Mouse (Mus musculus) heart, embryonic 15.5 days (tissue): Measurements from ENCODE around the gene Fopnl. TPM values are rescaled to one million over a fixed set of nuclear protein-coding genes. Genes with fewer than 3 reads are reported as not detected.
A peak's percentile ranks its signal among the peaks of the same experiment; 100 is the strongest.

ENCODE experiments used
- ATAC-seq: fragments of 200-750 bp; cut with Nextera tagmentation; replicated peaks from 2 replicates; pipeline ENCODE4 v1.8.0; 2017; ENCODE audit warnings: low read depth, moderate TSS enrichment; ENCODE audit not compliant: insufficient number of reproducible peaks, insufficient read depth, low FRiP score
- H3K27ac ChIP-seq: fragments of 300-500 bp; sonication (generic); 2 replicates; pipeline ENCODE4 v1.5.1; 2015; ENCODE audit warnings: mild to moderate bottlenecking, inconsistent platforms
- H3K27me3 ChIP-seq: fragments of 300-500 bp; sonication (generic); 2 replicates; pipeline ENCODE4 v1.6.1; 2015; ENCODE audit warnings: inconsistent platforms
- H3K36me3 ChIP-seq: fragments of 300-500 bp; sonication (generic); 2 replicates; pipeline ENCODE4 v1.6.1; 2015; ENCODE audit warnings: mild to moderate bottlenecking, inconsistent platforms
- H3K4me1 ChIP-seq: fragments of 300-500 bp; sonication (generic); replicated peaks from 2 replicates; pipeline ENCODE4 v1.6.1; 2015; ENCODE audit warnings: inconsistent platforms
- H3K4me2 ChIP-seq: fragments of 300-500 bp; sonication (generic); 2 replicates; pipeline ENCODE4 v1.6.1; 2015; ENCODE audit warnings: inconsistent platforms, mild to moderate bottlenecking, moderate library complexity
- H3K4me3 ChIP-seq: fragments of 300-500 bp; sonication (generic); 2 replicates; pipeline ENCODE4 v1.5.1; 2015; ENCODE audit warnings: mild to moderate bottlenecking, inconsistent platforms
- H3K9ac ChIP-seq: fragments of 300-500 bp; sonication (generic); 2 replicates; pipeline ENCODE4 v1.6.1; 2015; ENCODE audit warnings: mild to moderate bottlenecking, inconsistent platforms
- H3K9me3 ChIP-seq: fragments of 300-500 bp; sonication (generic); replicated peaks from 2 replicates; pipeline ENCODE4 v1.6.1; 2016; ENCODE audit warnings: inconsistent platforms
- WGBS: fragments of 180-500 bp; shearing (Covaris S2); methylation state at CpG from one replicate; pipeline ENCODE4 v1.1.7; 2015; ENCODE audit warnings: mixed read lengths; 5-methylcytosine and 5-hydroxymethylcytosine counted together
- polyA plus RNA-seq: library from polyadenylated mRNA; unstranded; fragments of >200 nt; fragmentation: Nextera tagmentation; extraction: Ambion mirVana; gene quantifications from 2 replicates; pipeline ENCODE4 v1.2.1, GENCODE M21; 2015

Gene Fopnl
- 107 and 113 TPM in 2 replicates for polyA plus RNA-seq

DNA sequence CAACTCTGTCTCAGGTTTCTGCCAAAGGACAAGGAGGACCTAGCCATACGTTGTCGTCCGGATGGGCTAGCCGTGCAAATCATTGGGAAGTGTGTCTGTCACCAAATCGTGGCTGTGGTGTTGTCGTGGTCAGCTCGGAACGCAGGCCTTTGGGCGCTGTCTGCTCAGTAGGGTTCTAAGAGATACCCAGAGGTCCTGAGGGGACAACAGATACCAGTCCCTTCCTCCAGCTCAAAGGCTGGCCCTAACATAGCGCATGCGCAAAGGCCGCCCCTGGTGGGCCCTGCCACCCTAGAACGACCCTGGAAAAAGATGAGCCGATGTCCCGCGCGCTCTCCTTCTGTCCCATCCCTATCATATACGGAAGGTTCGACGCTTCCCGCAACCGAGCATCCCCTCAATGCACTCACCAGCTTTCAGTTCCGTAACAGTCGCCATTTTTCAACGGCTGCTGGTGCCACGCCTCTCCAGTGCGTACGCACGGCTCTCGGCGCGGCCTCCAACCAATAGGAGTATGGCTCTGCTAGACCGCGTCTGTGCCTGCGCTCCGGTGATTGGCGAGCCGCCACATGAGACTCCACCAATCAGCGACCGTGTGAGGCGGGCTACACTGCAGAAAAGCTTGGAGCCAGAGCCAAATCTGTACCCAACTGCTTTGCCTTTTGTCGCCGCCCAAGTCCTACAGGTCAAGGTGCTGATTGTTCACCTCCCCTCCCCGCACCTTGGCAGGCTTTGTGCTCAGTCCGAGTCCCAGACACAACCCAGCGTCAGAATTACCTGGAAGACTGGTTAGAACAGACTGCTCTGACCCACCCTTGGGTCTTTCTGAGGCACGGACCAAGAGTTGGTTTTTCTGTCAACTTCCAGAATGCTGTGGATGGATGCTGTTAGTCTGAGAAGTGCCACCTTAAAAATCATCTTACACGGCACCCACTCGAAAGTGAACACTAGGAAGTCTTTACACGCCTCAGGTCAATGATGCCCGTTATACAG is at the start of gene Fopnl:
Fopnl (minus strand) TSS at position 522 of the 993 bp plus-strand sequence.
- Histone ChIP-seq H3K4me2 (peak within 1 kb of the TSS; percentile 91), H3K9me3 (no peaks in the 10 kb centered on the region), H3K9ac (peak within 1 kb of the TSS; percentile 78), H3K36me3 (peaks cover 9% of the 10 kb centered on the region), H3K27me3 (peaks cover 4% of the 10 kb centered on the region; the same call in 1 of the 2 replicates), H3K27ac (peak within 1 kb of the TSS; percentile 83), H3K4me3 (peak within 1 kb of the TSS; percentile 88), H3K4me1 (peaks cover 14% of the 10 kb centered on the region)
- WGBS: 4% methylated on average over 51 of the region's 51 CpGs
- ATAC-seq: peak; percentile 100

DNA sequence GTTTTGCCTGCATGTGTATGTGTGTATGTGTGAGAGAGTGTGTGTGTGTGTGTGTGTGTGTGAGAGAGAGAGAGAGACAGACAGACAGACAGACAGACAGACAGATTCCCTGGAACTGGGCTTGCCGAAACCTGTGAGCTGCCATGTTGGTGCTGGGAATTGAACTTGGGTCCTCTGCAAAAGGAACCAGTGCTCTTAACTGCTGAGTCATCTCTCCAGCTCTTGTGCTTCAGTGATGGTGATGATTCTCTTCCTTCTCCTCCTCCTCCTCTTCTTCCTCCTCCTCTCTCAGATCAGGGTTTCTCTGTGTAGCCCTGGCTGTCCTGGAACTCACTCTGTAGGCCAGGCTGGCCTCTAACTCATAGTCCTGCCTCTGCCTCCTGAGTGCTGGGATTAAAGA is 48.8 kb upstream of the Fopnl start:
- Histone ChIP-seq H3K4me1 (peaks cover 3% of the 10 kb centered on the region), H3K9me3 (no peaks in the 10 kb centered on the region), H3K9ac (no peak overlapping the region), H3K4me2 (no peak overlapping the region), H3K27me3 (peaks cover 18% of the 10 kb centered on the region), H3K36me3 (no peaks in the 10 kb centered on the region), H3K27ac (no peak overlapping the region), H3K4me3 (no peak overlapping the region)
- ATAC-seq: no peak
- WGBS: 88% methylated on average over 1 of the region's 1 CpGs

DNA sequence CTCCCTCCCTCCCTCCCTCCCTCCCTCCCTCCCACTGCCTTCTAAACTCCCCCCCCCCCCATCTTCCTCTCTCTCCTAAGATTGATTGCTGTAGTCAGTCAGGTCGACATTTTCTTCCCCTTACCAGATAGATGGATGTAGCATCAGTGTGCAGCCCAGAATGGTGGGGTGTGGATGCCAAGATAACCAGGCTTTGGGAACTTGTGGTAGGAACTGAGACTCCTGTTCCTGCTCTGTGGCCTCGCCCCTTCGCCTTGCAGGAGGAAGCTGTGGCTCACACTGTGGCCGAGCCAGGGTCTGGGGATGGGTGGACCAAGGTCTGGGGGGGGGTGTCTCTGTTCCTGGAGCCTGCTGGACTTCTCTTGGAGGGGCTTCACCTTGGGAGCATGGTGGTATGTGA is 48.3 kb upstream of the Fopnl start:
- Histone ChIP-seq H3K27me3 (peaks cover 19% of the 10 kb centered on the region), H3K36me3 (no peaks in the 10 kb centered on the region), H3K4me2 (no peak overlapping the region), H3K27ac (no peak overlapping the region), H3K4me1 (peaks cover 6% of the 10 kb centered on the region), H3K9ac (no peak overlapping the region), H3K4me3 (no peak overlapping the region), H3K9me3 (no peaks in the 10 kb centered on the region)
- ATAC-seq: no peak
- WGBS: 69% methylated on average over 4 of the region's 4 CpGs

DNA sequence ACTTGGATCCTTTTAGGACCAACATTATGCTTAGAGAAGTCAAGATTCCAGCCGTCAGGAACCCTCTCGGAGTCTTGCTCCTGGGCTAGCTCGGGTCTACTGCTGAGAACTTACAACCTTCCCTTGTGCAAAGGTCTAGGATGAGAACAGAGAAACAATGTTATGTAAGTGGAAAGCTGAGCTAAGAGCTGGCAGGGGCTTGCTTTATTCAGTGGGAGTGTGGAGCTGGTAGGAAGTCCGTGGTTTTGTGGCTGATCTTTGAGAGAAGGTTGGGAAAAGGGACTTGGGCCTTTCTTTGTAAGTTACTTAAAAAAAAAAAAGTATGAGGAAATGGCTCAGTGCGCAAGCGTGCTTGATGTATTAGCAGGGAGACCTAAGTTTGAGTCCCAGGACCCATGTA is 46.9 kb upstream of the Fopnl start:
- H3K4me1 ChIP-seq: peaks cover 6% of the 10 kb centered on the region
- H3K9ac ChIP-seq: no peak overlapping the region
- H3K36me3 ChIP-seq: no peaks in the 10 kb centered on the region
- no peak overlapping the region for H3K4me3 ChIP-seq
- ATAC-seq: no peak
- WGBS: 85% methylated on average over 6 of the region's 6 CpGs
- H3K27me3 ChIP-seq: peaks cover 25% of the 10 kb centered on the region
- H3K9me3 ChIP-seq: no peaks in the 10 kb centered on the region
- no peak overlapping the region for H3K4me2 ChIP-seq
- H3K27ac ChIP-seq: no peak overlapping the region

DNA sequence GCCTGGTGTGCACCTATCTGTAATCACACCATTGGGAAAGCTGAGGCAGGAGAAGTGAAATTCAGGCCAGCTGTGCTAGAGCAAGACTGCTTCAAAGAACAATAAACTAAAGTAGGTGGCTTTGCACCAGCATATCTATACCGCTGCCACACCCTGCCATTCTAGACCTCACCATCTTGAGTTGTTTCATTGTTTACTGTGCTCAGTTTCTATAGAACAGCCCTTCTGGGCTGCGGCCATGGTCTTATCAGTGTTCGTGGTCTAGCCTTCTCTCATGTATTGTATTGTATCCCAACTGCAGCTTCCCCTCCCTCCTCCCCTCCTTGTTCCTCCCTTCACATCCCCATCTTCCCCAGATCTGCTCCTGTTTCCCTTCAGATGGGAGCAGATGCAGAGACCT is 46.3 kb upstream of the Fopnl start:
- 81% methylated on average over 3 of the region's 3 CpGs for WGBS
- no peak overlapping the region for H3K27ac ChIP-seq
- H3K9me3 ChIP-seq: no peaks in the 10 kb centered on the region
- peaks cover 6% of the 10 kb centered on the region for H3K4me1 ChIP-seq
- no peak overlapping the region for H3K9ac ChIP-seq
- ATAC-seq: no peak
- peaks cover 25% of the 10 kb centered on the region for H3K27me3 ChIP-seq
- H3K4me2 ChIP-seq: no peak overlapping the region
- no peaks in the 10 kb centered on the region for H3K36me3 ChIP-seq
- no peak overlapping the region for H3K4me3 ChIP-seq

DNA sequence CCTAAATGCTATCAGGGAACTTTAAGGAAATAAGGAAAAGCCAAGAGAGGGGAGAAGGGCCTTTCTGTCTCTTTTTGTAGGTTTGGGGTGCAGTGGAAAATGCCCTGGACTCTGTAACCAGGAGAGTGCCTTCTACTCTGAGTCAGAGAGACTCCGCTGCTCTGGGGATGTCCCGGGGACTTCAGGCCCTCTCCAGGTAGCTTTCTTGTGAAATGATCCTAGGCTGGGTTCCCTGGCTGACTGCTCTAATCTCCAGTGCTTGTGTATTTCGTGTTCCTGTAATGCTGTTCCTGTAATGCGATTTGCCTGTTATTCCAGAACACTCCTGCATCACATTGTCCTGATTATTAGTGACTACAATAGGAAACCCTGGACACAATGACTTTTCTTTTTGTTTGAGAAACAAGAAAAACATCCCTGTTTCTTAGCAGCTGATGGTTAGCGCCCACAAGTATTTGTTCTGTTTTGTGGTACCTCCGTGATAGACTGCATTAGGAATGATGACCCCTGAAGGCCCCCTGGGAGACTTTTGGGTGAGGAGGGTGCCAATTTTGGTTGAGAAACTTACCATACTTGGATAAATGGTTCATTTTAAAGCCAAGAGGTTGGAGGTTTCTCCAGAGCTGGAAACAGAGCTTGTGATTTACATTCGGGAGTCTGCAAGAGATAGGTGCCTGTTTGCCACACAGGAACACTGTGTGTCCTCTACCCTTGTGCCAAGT is 45.1 kb upstream of the Fopnl start:
- no peak for ATAC-seq
- H3K9me3 ChIP-seq: no peaks in the 10 kb centered on the region
- H3K27ac ChIP-seq: no peak overlapping the region
- peak overlapping the region; percentile 95 for H3K4me2 ChIP-seq
- peak overlapping the region; percentile 70 for H3K9ac ChIP-seq
- H3K36me3 ChIP-seq: no peaks in the 10 kb centered on the region
- peaks cover 25% of the 10 kb centered on the region for H3K27me3 ChIP-seq
- H3K4me1 ChIP-seq: peaks cover 6% of the 10 kb centered on the region
- WGBS: 33% methylated on average over 7 of the region's 7 CpGs
- H3K4me3 ChIP-seq: peak overlapping the region; percentile 66

DNA sequence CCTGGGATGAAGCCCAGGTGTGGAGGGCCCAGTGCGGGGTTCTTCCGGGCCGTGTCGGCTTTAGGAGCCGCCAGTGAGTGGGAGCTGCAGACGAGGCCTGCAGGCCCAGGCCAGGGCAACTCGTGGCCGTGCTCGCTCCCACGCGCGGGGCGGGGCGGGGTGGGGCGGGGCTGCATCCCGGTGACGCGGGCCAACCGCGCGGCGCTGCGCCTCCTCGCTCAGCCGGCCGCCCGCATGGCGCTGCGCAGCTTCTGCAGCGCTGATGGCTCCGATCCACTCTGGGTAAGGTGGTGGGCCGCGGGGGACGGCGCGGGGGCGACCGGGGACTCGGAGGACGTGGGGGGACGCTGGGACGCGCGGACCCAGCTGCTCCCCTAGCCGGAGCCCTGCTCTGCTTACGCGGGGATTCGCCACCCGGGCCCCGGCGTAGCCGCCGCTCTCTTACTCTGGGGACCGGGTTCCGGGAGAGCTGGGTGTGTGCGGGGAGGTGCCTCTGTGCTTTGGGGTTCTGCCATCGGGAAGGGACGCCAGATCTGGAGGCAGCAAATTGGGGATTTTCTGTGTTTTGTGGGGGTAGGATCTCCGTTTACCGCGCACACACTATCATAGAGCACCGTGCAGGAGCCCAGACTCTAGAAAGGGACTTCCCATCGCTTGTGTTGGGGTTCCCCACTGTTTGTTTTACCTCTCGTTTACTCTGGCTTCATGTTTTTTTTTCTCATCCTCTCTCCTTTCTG is 44.3 kb upstream of the Fopnl start, which contains the start of gene Abcc1:
Abcc1 (plus strand) TSS at position 197 of the 737 bp plus-strand sequence.
- peak; percentile 90 for ATAC-seq
- Histone ChIP-seq H3K27me3 (peaks cover 25% of the 10 kb centered on the region), H3K36me3 (no peaks in the 10 kb centered on the region), H3K9ac (peak within 1 kb of the TSS; percentile 70), H3K4me3 (peak within 1 kb of the TSS; percentile 66), H3K27ac (peak within 1 kb of the TSS; percentile 42; the same call in 1 of the 2 replicates), H3K9me3 (no peaks in the 10 kb centered on the region), H3K4me2 (peak within 1 kb of the TSS; percentile 95), H3K4me1 (peaks cover 6% of the 10 kb centered on the region)
- under 1% methylated on average over 63 of the region's 64 CpGs for WGBS

DNA sequence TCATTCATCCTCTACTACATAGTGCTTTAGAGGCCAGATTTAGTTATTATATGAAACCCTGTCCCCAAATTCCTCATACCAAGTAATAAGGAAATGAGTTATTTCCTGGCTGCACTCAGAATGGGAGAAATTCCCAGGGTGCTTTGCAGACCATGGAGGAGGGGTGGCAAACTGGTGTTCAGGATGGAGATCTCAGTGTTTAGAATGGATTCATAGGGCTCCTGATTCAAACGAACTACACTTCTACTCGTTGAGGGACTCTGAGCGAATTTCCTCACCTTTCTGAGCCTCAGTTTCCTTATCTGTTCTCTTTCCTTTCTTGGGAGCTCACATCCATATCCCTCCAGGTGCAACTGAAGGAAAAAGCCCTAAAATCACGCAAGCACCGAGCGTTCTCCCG is 43.7 kb upstream of the Fopnl start:
- WGBS: 4% methylated on average over 7 of the region's 7 CpGs
- peaks cover 6% of the 10 kb centered on the region for H3K4me1 ChIP-seq
- peaks cover 25% of the 10 kb centered on the region for H3K27me3 ChIP-seq
- no peaks in the 10 kb centered on the region for H3K9me3 ChIP-seq
- H3K4me3 ChIP-seq: peak overlapping the region; percentile 66
- no peaks in the 10 kb centered on the region for H3K36me3 ChIP-seq
- peak overlapping the region; percentile 70 for H3K9ac ChIP-seq
- no peak for ATAC-seq
- peak overlapping the region; percentile 42; the same call in 1 of the 2 replicates for H3K27ac ChIP-seq
- peak overlapping the region; percentile 95 for H3K4me2 ChIP-seq

DNA sequence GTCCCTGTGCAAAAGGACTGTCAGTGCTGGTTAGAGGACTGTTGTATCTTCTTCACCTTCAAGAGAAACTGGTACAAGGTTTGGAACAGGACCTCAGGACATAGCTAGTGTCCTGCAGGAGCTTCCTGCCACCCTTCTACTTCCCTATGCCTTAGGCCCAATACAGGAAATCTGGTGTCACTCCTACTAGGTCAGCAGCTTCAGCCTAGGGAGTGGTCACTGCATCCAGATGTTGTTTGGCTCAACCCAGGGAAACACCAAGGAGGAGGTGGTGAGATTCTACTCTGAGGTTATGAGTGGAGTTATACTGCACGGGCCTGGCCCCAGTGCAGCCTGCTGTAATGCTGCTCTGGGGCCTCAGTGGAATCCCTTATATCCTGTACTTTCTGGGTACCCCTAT is 41.3 kb upstream of the Fopnl start:
- Histone ChIP-seq H3K27ac (no peak overlapping the region), H3K4me1 (peaks cover 6% of the 10 kb centered on the region), H3K9ac (no peak overlapping the region), H3K9me3 (no peaks in the 10 kb centered on the region), H3K4me2 (no peak overlapping the region), H3K36me3 (no peaks in the 10 kb centered on the region), H3K27me3 (peaks cover 22% of the 10 kb centered on the region), H3K4me3 (no peak overlapping the region)
- no peak for ATAC-seq
- WGBS: 74% methylated on average over 1 of the region's 1 CpGs

DNA sequence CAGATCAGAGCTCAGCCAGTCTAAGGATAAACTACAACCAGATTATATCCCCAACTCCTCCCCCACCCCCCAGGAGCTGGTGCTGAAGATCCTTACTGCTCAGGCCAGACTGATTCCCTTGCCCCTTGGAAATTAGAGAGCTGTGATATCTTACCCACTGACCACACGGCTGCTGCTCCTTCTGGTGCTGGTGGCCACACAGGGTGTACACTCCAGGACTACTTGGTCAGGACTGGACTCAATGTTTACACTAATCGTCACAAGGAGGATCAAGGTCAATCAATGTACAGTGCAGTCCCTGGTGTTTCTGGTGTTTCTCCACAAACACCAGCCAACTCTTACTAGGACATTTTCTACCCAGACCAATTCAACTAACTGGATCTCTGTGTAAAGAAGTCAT is 40.7 kb upstream of the Fopnl start:
- 65% methylated on average over 2 of the region's 2 CpGs for WGBS
- ATAC-seq: no peak
- H3K36me3 ChIP-seq: no peaks in the 10 kb centered on the region

DNA sequence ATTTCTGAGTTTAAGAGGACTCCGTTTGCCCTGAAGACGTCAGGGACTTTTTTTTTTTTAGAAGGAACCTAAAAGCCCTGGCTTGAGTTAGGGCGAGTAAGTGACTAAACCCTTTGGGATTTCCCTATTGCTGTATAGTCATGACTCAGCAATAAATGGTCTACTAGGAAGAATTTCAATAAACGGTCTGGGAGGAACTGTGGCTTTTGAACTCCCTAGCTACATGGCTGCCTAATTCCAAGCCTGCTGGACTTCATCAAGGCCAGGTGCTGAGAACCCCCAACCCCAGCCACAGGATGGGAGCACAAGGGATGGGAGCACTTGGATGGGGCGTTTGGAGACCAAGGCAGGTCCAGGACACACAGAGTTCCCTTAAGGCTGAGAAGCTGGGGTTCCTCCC is 35.5 kb upstream of the Fopnl start:
- H3K9me3 ChIP-seq: no peaks in the 10 kb centered on the region
- no peaks in the 10 kb centered on the region for H3K36me3 ChIP-seq
- H3K9ac ChIP-seq: no peak overlapping the region
- H3K4me3 ChIP-seq: no peak overlapping the region
- no peak overlapping the region for H3K4me2 ChIP-seq
- ATAC-seq: no peak
- 57% methylated on average over 5 of the region's 5 CpGs for WGBS
- no peaks in the 10 kb centered on the region for H3K4me1 ChIP-seq
- H3K27ac ChIP-seq: no peak overlapping the region
- H3K27me3 ChIP-seq: no peaks in the 10 kb centered on the region

More for the DNA sequence above, 40.7 kb upstream of the Fopnl start:
- no peak overlapping the region for H3K27ac ChIP-seq
- H3K4me1 ChIP-seq: peaks cover 6% of the 10 kb centered on the region
- peaks cover 15% of the 10 kb centered on the region for H3K27me3 ChIP-seq
- no peaks in the 10 kb centered on the region for H3K9me3 ChIP-seq
- no peak overlapping the region for H3K4me3 ChIP-seq
- H3K4me2 ChIP-seq: no peak overlapping the region
- H3K9ac ChIP-seq: no peak overlapping the region
